In the genomic region with DNA sequence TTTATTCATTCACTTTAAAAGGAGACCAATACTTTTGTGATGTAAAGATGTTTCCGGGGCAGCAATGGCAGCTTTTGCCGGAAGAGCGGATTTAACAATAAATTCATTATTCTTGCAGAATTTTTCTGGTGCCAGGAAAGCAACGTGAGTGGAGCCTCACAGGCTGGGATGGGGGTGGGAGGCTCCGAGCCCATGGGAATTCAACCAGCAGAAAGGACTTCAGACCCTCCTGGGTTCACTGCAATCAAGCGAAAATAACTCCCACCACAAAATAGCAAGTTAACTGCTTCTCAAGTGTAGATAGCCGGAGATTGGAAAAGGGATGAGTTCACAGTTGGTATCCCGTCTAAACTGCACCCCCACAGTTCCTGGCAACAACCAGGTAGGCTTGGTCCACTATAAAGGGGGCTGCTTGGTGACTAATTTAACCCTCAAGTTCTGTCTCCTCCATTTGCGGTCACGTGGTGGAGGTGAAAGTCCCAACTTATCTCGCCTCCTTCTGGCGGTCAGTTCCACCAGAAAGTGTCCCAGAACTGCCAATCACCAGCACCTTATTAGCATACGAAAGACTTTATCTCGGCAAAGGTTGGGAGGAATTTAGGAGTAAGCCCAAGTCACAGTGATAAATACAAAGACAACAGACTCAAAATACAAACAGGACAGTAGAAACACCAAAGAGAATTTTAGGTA, we compare ENCODE assay signal across 8 mouse cellular contexts.
DNase-seq lines count a peak whose midpoint lies in the region; ATAC-seq lines count a peak whose summit lies in the region.

No protein-coding gene starts in this region.

- no peak overlapping the region for H3K9ac ChIP-seq in limb, embryonic 12.5 days (replicated peaks)

- H3K4me3 ChIP-seq in limb, embryonic 12.5 days (replicated peaks) = no peak overlapping the region

- WGBS in limb, embryonic 12.5 days = 72% methylated on average over 14 of the region's 14 CpGs

- peak; percentile 83 for DNase-seq in heart, adult 11 months
- DNase-seq in heart, postnatal 25 days (ENCODE audit: low spot score) = no peak
- DNase-seq in R1 (ENCODE audit: low read depth, low spot score) = peak; percentile 51
- DNase-seq in frontal cortex, postnatal 36 days (ENCODE audit: low spot score in 2 of 2) = peak; percentile 13 to 29
- DNase-seq in natural killer cell, adult 2 months (ENCODE audit: low spot score in 2 of 2) = no peak
- no peak for DNase-seq in heart, postnatal 14 days
- no peak for DNase-seq in cerebellum, adult 11-12 months

- H3K4me2 ChIP-seq in limb, embryonic 12.5 days = peak overlapping the region; percentile 63; the same call in 1 of the 2 replicates

- peaks cover 16% of the 10 kb centered on the region for H3K4me1 ChIP-seq in limb, embryonic 12.5 days (replicated peaks)

- 0 out of 2 replicates have a peak, but pooled peaks cover 5% of the 10 kb centered on the region for H3K9me3 ChIP-seq in limb, embryonic 12.5 days

- intact Hi-C loops in heart, postnatal 25 days (cut with DNase I) = no loop called here
- intact Hi-C loops in heart, postnatal 14 days (cut with DNase I) = no loop called here

- peak overlapping the region; percentile 95 for H3K27ac ChIP-seq in limb, embryonic 12.5 days

- no peaks in the 10 kb centered on the region for H3K36me3 ChIP-seq in limb, embryonic 12.5 days

- no peaks in the 10 kb centered on the region for H3K27me3 ChIP-seq in limb, embryonic 12.5 days

- no peak for ATAC-seq in limb, embryonic 12.5 days (ENCODE audit: insufficient number of reproducible peaks, insufficient read depth, low FRiP score, low TSS enrichment, low read depth)

Comparison
In these comparisons a context has a peak if more than half of its experiments do, and no peak if none do; other contexts are left out.
1. DNase-seq: peak in heart, adult 11 months (single experiment), R1 (single experiment) and frontal cortex, postnatal 36 days (2 of 2); none in heart, postnatal 25 days (single experiment), natural killer cell, adult 2 months (0 of 2), heart, postnatal 14 days (0 of 2) and cerebellum, adult 11-12 months (single experiment).